Mouse (Mus musculus) heart, embryonic 14.5 days (tissue): ENCODE measurements around the gene Slc25a44. TPM values are rescaled to one million over a fixed set of nuclear protein-coding genes. Genes with fewer than 3 reads are reported as not detected.
A peak's percentile ranks its signal among the peaks of the same experiment; 100 is the strongest.

ENCODE experiments used
- ATAC-seq: fragments of 200-750 bp; cut with Nextera tagmentation; 2 replicates; pipeline ENCODE4 v1.8.0; 2017; ENCODE audit warnings: low read depth, moderate TSS enrichment; ENCODE audit not compliant: insufficient number of reproducible peaks, insufficient read depth, low FRiP score
- H3K27ac ChIP-seq, 2 experiments: fragments of 200-500 bp in 1 of 2; fragments of 300-500 bp in 1 of 2; sonication (generic) in 1 of 2; replicated peaks in 1 of 2; 2 replicates each; pipeline ENCODE4 v1.5.1; 2012 to 2014; ENCODE audit warnings: low read depth in 2 of 2, low read length in 2 of 2, control low read depth in 1 of 2, mild to moderate bottlenecking in 1 of 2, mixed read lengths in 1 of 2; ENCODE audit not compliant: control insufficient read depth in 1 of 2, insufficient read depth in 1 of 2
- H3K27me3 ChIP-seq: fragments of 300-500 bp; sonication (generic); 2 replicates; pipeline ENCODE4 v1.6.1; 2014; ENCODE audit warnings: mild to moderate bottlenecking, low read length, control low read depth; ENCODE audit not compliant: control insufficient read depth, insufficient read depth
- H3K36me3 ChIP-seq: fragments of 300-500 bp; sonication (generic); 2 replicates; pipeline ENCODE4 v1.6.1; 2014; ENCODE audit warnings: mild to moderate bottlenecking, control low read depth, low read length, mixed read lengths; ENCODE audit not compliant: control insufficient read depth, insufficient read depth
- H3K4me1 ChIP-seq, 2 experiments: fragments of 200-500 bp in 1 of 2; fragments of 300-500 bp in 1 of 2; sonication (generic) in 1 of 2; 2 replicates each; pipeline ENCODE4 v1.6.1; 2012 to 2014; ENCODE audit warnings: low read length in 2 of 2, control low read depth in 1 of 2, mixed read lengths in 1 of 2; ENCODE audit not compliant: control insufficient read depth in 2 of 2, insufficient read depth in 2 of 2
- H3K4me2 ChIP-seq: fragments of 300-500 bp; sonication (generic); 2 replicates; pipeline ENCODE4 v1.6.1; 2014; ENCODE audit warnings: mild to moderate bottlenecking, low read length
- H3K4me3 ChIP-seq, 2 experiments: fragments of 200-500 bp in 1 of 2; fragments of 300-500 bp in 1 of 2; sonication (generic) in 1 of 2; 2 replicates each; pipeline ENCODE4 v1.5.1; 2012 to 2014; ENCODE audit warnings: low read length in 2 of 2, mild to moderate bottlenecking in 2 of 2, control low read depth in 1 of 2, low read depth in 1 of 2, moderate library complexity in 1 of 2; ENCODE audit not compliant: control insufficient read depth in 1 of 2, insufficient read depth in 1 of 2
- H3K9ac ChIP-seq: fragments of 300-500 bp; sonication (generic); 2 replicates; pipeline ENCODE4 v1.6.1; 2014; ENCODE audit warnings: mild to moderate bottlenecking, low read length
- H3K9me3 ChIP-seq: fragments of 300-500 bp; sonication (generic); 2 replicates; pipeline ENCODE4 v1.6.1; 2016; ENCODE audit warnings: low read length, control low read depth; ENCODE audit not compliant: control insufficient read depth
- WGBS: fragments of 180-500 bp; shearing (Covaris S2); extraction: QIAGEN DNeasy Blood & Tissue Kit; methylation state at CpG from one replicate; pipeline ENCODE4 v1.1.7; 2014; 5-methylcytosine and 5-hydroxymethylcytosine counted together
- polyA plus RNA-seq: library from polyadenylated mRNA; unstranded; fragments of >200 nt; fragmentation: Nextera tagmentation; extraction: Ambion mirVana; gene quantifications from 2 replicates; pipeline ENCODE4 v1.2.1, GENCODE M21; 2014

The Slc25a44 gene
- polyA plus RNA-seq, 1 experiment from 2014 or later, result 12.3 TPM

DNA sequence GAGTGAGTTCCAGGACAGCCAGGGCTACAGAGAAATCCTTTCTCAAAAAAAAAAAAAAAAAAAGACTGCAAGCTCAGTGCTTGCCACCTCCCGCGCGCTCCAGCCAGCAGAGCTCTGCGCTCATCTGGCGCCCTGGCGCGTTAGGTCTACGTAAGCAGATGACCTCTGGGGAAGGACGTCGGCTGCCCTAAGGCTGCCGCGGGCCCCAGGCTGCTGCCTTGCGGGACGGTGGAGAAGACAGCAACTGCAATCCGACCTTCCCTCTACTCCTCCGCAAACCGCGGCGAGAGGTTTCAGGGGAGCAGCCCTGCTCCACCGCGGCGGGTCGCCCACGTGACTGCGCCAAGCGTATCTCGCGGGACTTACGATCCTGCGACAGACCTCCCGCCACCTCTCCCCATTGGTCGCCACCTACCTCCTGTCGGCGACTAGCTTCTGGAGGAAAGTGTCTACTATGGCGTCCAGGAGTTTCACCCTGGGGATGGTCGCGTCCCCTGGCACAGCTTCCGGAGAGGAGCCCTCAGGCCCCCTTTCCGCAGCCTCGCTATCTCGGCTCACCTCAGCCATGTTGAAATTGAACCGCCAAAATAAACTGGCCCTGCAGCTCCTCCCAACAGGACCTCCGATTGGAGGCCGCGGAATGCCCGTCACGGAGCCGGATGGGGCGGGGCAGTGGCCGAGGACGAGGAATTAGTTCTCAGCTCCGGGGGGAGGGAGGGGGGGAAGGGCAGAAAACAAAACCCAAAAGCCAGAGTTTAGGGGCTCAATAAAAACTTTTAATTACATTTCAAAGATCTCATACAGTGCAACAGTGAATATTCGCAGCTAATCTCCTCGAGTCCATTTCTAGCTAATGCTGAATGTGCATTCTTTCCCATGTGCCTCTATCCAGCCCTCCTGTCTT, 14.9 kb downstream of the Slc25a44 start, which contains the start of gene Pmf1:
Gene Pmf1, minus strand, starts transcription at position 591 of the 904 bp plus-strand sequence.
- peaks cover 39% of the 10 kb centered on the region for H3K36me3 ChIP-seq
- whole genome bisulfite sequencing, result under 1% methylated on average over 54 of the region's 54 CpGs
- ATAC-seq, result peak; percentile 89

DNA sequence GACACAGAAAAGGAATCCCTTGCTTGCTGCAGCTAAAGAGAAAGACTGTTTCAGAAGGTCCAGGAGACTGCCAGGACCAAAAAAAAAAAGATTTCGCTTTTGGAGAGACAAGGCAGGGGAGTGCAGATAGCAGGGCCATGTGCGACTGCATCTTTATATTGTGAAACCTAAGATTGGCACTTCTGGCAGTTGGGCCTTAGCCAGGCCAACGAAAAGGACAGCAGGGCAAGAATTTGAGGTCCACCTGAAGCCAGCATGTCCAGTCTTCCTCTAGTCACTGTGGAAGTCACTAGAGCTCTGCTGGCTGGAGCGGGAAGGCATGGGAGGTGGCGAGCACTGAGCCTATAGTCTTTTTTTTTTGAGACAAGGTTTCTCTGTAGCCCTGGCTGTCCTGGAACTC, 16.0 kb downstream of the Slc25a44 start:
- H3K36me3 ChIP-seq, result peaks cover 34% of the 10 kb centered on the region
- H3K27me3 ChIP-seq, result no peaks in the 10 kb centered on the region
- peak overlapping the region; percentile 71 to 80 for H3K4me3 ChIP-seq
- peak overlapping the region; percentile 83 for H3K4me2 ChIP-seq
- no peak for ATAC-seq
- peak overlapping the region; percentile 99; a peak in 2 of 4 replicates for H3K27ac ChIP-seq
- H3K4me1 ChIP-seq, result peaks cover 8 to 22% of the 10 kb centered on the region in 2 experiments
- WGBS, result 51% methylated on average over 5 of the region's 5 CpGs
- H3K9me3 ChIP-seq, result no peaks in the 10 kb centered on the region
- peak overlapping the region; percentile 93 for H3K9ac ChIP-seq

More for the DNA sequence above, 14.9 kb downstream of the Slc25a44 start, which contains the start of gene Pmf1:
- H3K4me2 ChIP-seq, result peak within 1 kb of the TSS; percentile 83
- no peaks in the 10 kb centered on the region for H3K9me3 ChIP-seq
- peak within 1 kb of the TSS; percentile 71 to 80 for H3K4me3 ChIP-seq
- no peaks in the 10 kb centered on the region for H3K27me3 ChIP-seq
- H3K4me1 ChIP-seq, result peaks cover 8 to 22% of the 10 kb centered on the region in 2 experiments
- H3K27ac ChIP-seq, result peak within 1 kb of the TSS; percentile 99
- H3K9ac ChIP-seq, result peak within 1 kb of the TSS; percentile 93

DNA sequence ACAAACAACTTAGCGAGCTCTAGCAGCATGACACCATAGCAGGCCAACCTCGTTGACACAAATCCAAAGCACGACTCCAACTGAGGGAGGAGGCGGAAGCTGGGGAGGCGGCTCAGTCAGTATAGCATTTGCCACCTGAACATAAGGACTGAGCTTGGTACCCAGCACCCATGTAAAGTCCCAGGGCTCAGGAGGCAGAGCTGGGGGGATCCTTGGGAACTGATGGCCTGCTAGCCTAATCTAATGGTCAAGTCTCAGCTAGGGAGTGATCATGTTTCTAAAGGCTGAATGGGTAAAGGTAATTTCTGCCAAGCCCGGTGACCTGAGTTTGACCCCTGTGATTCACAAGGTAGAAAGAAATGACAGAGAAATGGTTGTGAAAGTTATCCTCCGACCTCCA, 17.4 kb downstream of the Slc25a44 start:
- Histone ChIP-seq H3K4me1 (peaks cover 8 to 22% of the 10 kb centered on the region in 2 experiments), H3K4me3 (no peak overlapping the region), H3K36me3 (peaks cover 31% of the 10 kb centered on the region), H3K9ac (no peak overlapping the region), H3K4me2 (no peak overlapping the region), H3K27me3 (no peaks in the 10 kb centered on the region), H3K9me3 (no peaks in the 10 kb centered on the region), H3K27ac (no peak overlapping the region)
- 53% methylated on average over 7 of the region's 7 CpGs for WGBS
- no peak for ATAC-seq

DNA sequence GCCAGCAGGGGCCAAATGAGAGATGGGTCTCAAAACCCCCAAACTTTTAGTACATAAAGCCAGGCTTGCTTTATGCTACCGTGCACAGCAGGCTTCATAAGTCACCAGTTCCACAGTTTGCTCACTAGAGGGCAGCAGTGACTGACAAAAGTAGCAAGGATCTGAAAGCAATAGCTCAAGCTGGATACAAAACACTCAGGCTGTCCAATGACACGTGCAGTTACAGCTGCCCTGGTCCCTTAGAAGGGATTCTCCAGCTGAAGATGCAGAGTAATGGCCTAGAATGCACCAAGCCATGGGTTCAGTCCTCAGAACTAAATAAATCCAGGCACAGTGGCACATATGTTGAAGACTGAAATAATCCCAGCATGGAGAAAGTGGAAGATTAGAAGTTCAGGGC, 17.8 kb downstream of the Slc25a44 start:
- H3K4me3 ChIP-seq, result no peak overlapping the region
- H3K4me2 ChIP-seq, result no peak overlapping the region
- no peaks in the 10 kb centered on the region for H3K9me3 ChIP-seq
- peaks cover 8 to 22% of the 10 kb centered on the region in 2 experiments for H3K4me1 ChIP-seq
- no peak overlapping the region for H3K9ac ChIP-seq
- H3K36me3 ChIP-seq, result peaks cover 26% of the 10 kb centered on the region
- H3K27ac ChIP-seq, result no peak overlapping the region
- no peaks in the 10 kb centered on the region for H3K27me3 ChIP-seq
- no peak for ATAC-seq
- 4% methylated on average over 2 of the region's 2 CpGs for WGBS

DNA sequence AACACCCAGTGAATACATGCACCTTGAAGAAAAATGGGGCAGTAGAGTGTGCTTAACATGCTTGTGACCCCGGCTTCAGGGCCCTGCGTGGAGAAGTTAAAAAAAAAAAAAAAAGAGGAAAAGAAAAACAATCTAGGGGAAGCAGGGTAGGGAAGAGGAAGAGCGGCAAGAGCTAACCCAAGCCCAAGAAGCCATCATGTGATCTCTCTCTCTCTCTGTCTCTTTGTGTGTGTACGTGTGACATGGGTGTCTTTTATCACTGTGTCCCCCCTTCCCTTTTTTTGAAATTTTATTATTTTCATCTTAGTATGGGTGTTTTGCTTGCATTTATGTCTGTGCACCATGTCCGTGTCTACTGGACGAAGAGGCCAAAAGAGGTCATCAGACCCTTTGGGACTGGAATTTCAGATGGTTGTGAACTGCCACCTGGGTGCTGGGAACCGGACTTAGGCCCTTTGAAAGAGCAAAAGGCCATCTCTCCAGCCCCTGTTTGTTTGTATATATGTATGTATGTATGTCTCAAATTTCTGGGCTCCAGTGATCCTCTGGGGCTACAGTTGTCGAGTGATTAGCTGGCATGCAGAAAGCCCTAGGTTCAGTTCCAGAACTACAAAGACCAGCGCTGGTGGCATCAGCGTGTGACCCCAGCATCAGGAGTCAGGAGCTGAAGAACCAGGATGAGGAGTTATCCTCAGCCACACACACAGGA, 21.3 kb downstream of the Slc25a44 start:
- H3K36me3 ChIP-seq, result peaks cover 30% of the 10 kb centered on the region
- no peak overlapping the region for H3K4me3 ChIP-seq
- ATAC-seq, result no peak
- no peaks in the 10 kb centered on the region for H3K27me3 ChIP-seq
- H3K9ac ChIP-seq, result no peak overlapping the region
- H3K4me2 ChIP-seq, result no peak overlapping the region
- H3K9me3 ChIP-seq, result no peaks in the 10 kb centered on the region
- H3K4me1 ChIP-seq, result peaks cover 0 to 10% of the 10 kb centered on the region in 2 experiments; a peak in 2 of 4 replicates
- WGBS, result 91% methylated on average over 10 of the region's 10 CpGs
- H3K27ac ChIP-seq, result no peak overlapping the region

DNA sequence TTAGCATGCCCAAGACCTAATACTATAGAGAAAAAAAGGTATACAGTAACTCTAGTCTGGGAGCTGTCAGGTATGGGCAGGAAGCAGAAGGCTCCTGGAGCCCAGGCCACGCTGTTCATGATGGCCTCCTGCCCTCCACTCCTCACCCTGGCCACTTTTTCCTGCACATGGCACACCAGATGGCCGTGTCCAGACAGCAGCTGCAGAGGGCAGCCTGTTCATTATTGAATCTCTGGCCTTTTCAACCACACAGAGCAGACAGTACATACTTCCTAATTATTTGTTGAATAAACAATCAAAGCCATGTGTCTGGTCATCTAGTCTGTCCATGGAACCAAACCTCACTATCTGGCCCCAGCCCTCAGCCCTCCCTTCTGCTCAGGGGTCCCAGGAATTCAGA, 26.3 kb downstream of the Slc25a44 start:
- Histone ChIP-seq H3K36me3 (peaks cover 57% of the 10 kb centered on the region), H3K4me2 (no peak overlapping the region), H3K4me3 (no peak overlapping the region), H3K27ac (no peak overlapping the region), H3K9me3 (no peaks in the 10 kb centered on the region), H3K27me3 (no peaks in the 10 kb centered on the region), H3K4me1 (no peaks in the 10 kb centered on the region), H3K9ac (no peak overlapping the region)
- 82% methylated on average over 2 of the region's 2 CpGs for WGBS
- no peak for ATAC-seq

DNA sequence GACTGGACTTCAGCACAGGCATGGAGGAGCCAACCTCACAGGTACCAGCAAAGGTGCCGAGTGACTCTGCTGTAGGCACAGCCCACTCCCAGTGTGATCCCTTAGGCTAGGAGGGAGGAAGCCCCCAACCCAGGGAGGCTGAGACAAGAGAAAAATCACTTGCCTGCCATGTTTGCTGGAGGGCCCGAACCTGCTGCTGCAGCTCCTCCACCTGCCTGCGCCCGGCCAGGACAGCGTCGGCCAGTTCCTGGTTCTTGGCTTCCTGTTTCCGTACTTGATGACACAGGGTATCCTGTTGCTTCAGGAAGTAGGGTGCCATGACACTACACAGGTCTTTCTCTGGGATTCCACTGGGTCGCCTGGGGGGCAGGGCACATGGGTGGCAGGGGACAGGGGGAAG, 29.2 kb downstream of the Slc25a44 start:
- Histone ChIP-seq H3K9ac (no peak overlapping the region), H3K36me3 (peaks cover 49% of the 10 kb centered on the region), H3K4me1 (no peaks in the 10 kb centered on the region), H3K27me3 (no peaks in the 10 kb centered on the region), H3K4me3 (no peak overlapping the region), H3K27ac (no peak overlapping the region), H3K9me3 (no peaks in the 10 kb centered on the region), H3K4me2 (no peak overlapping the region)
- 81% methylated on average over 8 of the region's 8 CpGs for WGBS
- ATAC-seq, result no peak
